ENCODE assay signal across 9 mouse cellular contexts in genomic region chrX:140062135-140062975, GRCm38 (mm10). TPM values are rescaled to one million over a fixed set of nuclear protein-coding genes. Genes with fewer than 3 reads are reported as not detected.
DNase-seq lines count a peak whose midpoint lies in the region; ATAC-seq and TF ChIP-seq lines count a peak whose summit lies in the region.
"Had no signal": no experiment of that assay in that cellular context is flagged by ENCODE, and none has a peak within 500 bp of the region (broad histone marks: within the 10 kb centered on the region; RNA-seq: fewer than 3 reads in every experiment).

TSS of gene Nup62cl (minus strand) at chrX:140062712.
TSS of gene Pih1h3b (plus strand) at chrX:140062879.

- H3K4me1 ChIP-seq in forebrain, embryonic 16.5 days (replicated peaks; ENCODE audit: control insufficient read depth, insufficient read depth, low read length) = 0 out of 2 replicates have a peak, but pooled peaks cover 2% of the 10 kb centered on the region
- H3K4me1 ChIP-seq in hindbrain, embryonic 11.5 days (replicated peaks; ENCODE audit: control insufficient read depth, insufficient read depth, low read length) = no peaks in the 10 kb centered on the region
- H3K4me1 ChIP-seq in limb, embryonic 13.5 days = no peaks in the 10 kb centered on the region
- H3K4me1 ChIP-seq in midbrain, embryonic 12.5 days = no peaks in the 10 kb centered on the region
- H3K4me1 ChIP-seq in stomach, postnatal 0 days (replicated peaks; ENCODE audit: control insufficient read depth, insufficient read depth) = no peaks in the 10 kb centered on the region

- H3K27me3 ChIP-seq in forebrain, embryonic 16.5 days (replicated peaks; ENCODE audit: control insufficient read depth, insufficient read depth, low read length) = peaks cover 15% of the 10 kb centered on the region; the same call in 1 of the 2 replicates
- H3K27me3 ChIP-seq in hindbrain, embryonic 11.5 days (ENCODE audit: control insufficient read depth, insufficient read depth, low read length) = peaks cover 16% of the 10 kb centered on the region
- H3K27me3 ChIP-seq in limb, embryonic 13.5 days = peaks cover 44% of the 10 kb centered on the region
- peaks cover 26% of the 10 kb centered on the region for H3K27me3 ChIP-seq in midbrain, embryonic 12.5 days
- no peaks in the 10 kb centered on the region for H3K27me3 ChIP-seq in stomach, postnatal 0 days (ENCODE audit: control insufficient read depth, insufficient read depth, low read length)

- H3K4me2 ChIP-seq in forebrain, embryonic 16.5 days (ENCODE audit: low read length) = peak within 1 kb of the TSS; percentile 57
- peak within 1 kb of the TSS; percentile 49 for H3K4me2 ChIP-seq in hindbrain, embryonic 11.5 days (replicated peaks; ENCODE audit: low read depth, low read length)
- H3K4me2 ChIP-seq in limb, embryonic 13.5 days (replicated peaks) = peak within 1 kb of the TSS; percentile 58
- H3K4me2 ChIP-seq in midbrain, embryonic 12.5 days (replicated peaks) = peak within 1 kb of the TSS; percentile 54
- H3K4me2 ChIP-seq in stomach, postnatal 0 days (replicated peaks; ENCODE audit: low read depth) = peak within 1 kb of the TSS; percentile 49

- H3K36me3 ChIP-seq in forebrain, embryonic 16.5 days (ENCODE audit: control insufficient read depth, insufficient read depth) = no peaks in the 10 kb centered on the region
- no peaks in the 10 kb centered on the region for H3K36me3 ChIP-seq in hindbrain, embryonic 11.5 days (ENCODE audit: control insufficient read depth, insufficient read depth, low read length)
- H3K36me3 ChIP-seq in limb, embryonic 13.5 days = no peaks in the 10 kb centered on the region
- H3K36me3 ChIP-seq in midbrain, embryonic 12.5 days = no peaks in the 10 kb centered on the region
- H3K36me3 ChIP-seq in stomach, postnatal 0 days (ENCODE audit: control insufficient read depth, insufficient read depth, low read length) = no peaks in the 10 kb centered on the region
- H3K36me3 ChIP-seq: G1E had no signal

- no peak for TF ChIP-seq CTCF in stomach, postnatal 0 days (IDR thresholded peaks at IDR 0.05; ENCODE audit: low read depth)

- peaks cover 11% of the 10 kb centered on the region for H3K9me3 ChIP-seq in forebrain, embryonic 16.5 days (ENCODE audit: control insufficient read depth, low read length)
- no peaks in the 10 kb centered on the region for H3K9me3 ChIP-seq in hindbrain, embryonic 11.5 days (ENCODE audit: control insufficient read depth, low read length)
- H3K9me3 ChIP-seq in limb, embryonic 13.5 days = peaks cover 7% of the 10 kb centered on the region
- no peaks in the 10 kb centered on the region for H3K9me3 ChIP-seq in midbrain, embryonic 12.5 days
- H3K9me3 ChIP-seq in stomach, postnatal 0 days (ENCODE audit: control insufficient read depth, low read length) = no peaks in the 10 kb centered on the region

- DNase-seq in layer of hippocampus, adult 9-11 months = peak; percentile 1
- no peak for DNase-seq in layer of hippocampus, adult 8-10 months (ENCODE audit: low spot score in 2 of 2)
- peak; percentile 40 for DNase-seq in c-Kit-positive CD71-positive TER-119-negative erythroid progenitor cells, embryonic 14.5 days (ENCODE audit: low read depth)
- DNase-seq in hindbrain, embryonic 11.5 days (ENCODE audit: low spot score) = peak; percentile 47
- DNase-seq in stomach, postnatal 0 days (ENCODE audit: low spot score) = peak; percentile 77

- no peak within 1 kb of the TSS for H3K9ac ChIP-seq in forebrain, embryonic 16.5 days (replicated peaks; ENCODE audit: low read depth, low read length)
- no peak within 1 kb of the TSS for H3K9ac ChIP-seq in hindbrain, embryonic 11.5 days (ENCODE audit: low read depth, low read length)
- H3K9ac ChIP-seq in limb, embryonic 13.5 days = no peak within 1 kb of the TSS
- H3K9ac ChIP-seq in midbrain, embryonic 12.5 days (replicated peaks) = no peak within 1 kb of the TSS; the same call in 1 of the 2 replicates
- H3K9ac ChIP-seq in stomach, postnatal 0 days (ENCODE audit: low read length) = no peak within 1 kb of the TSS

- no peak within 1 kb of the TSS for H3K27ac ChIP-seq in forebrain, embryonic 16.5 days (ENCODE audit: low read length)
- no peak within 1 kb of the TSS for H3K27ac ChIP-seq in hindbrain, embryonic 11.5 days (ENCODE audit: low read depth, low read length)
- H3K27ac ChIP-seq in limb, embryonic 13.5 days = no peak within 1 kb of the TSS
- H3K27ac ChIP-seq in midbrain, embryonic 12.5 days (replicated peaks) = no peak within 1 kb of the TSS
- no peak within 1 kb of the TSS for H3K27ac ChIP-seq in stomach, postnatal 0 days (replicated peaks)

- ATAC-seq in forebrain, embryonic 16.5 days = peak; percentile 72
- ATAC-seq in hindbrain, embryonic 11.5 days (ENCODE audit: low FRiP score) = peak; percentile 85
- ATAC-seq in limb, embryonic 13.5 days (ENCODE audit: low FRiP score, low read depth) = peak; percentile 82
- peak; percentile 86 for ATAC-seq in midbrain, embryonic 12.5 days (ENCODE audit: low FRiP score, low read depth)
- ATAC-seq in stomach, postnatal 0 days (ENCODE audit: low FRiP score, low TSS enrichment) = peak; percentile 90

- WGBS in forebrain, embryonic 16.5 days = 30% methylated on average over 64 of the region's 64 CpGs
- 25% methylated on average over 45 of the region's 64 CpGs for WGBS in hindbrain, embryonic 11.5 days
- 26% methylated on average over 64 of the region's 64 CpGs for WGBS in limb, embryonic 13.5 days
- WGBS in midbrain, embryonic 12.5 days = 28% methylated on average over 61 of the region's 64 CpGs
- 18% methylated on average over 60 of the region's 64 CpGs for WGBS in stomach, postnatal 0 days

- no peak for TF ChIP-seq EP300 in stomach, postnatal 0 days (optimal IDR thresholded peaks at IDR 0.05)

- H3K4me3 ChIP-seq in forebrain, embryonic 16.5 days (replicated peaks; ENCODE audit: low read length) = peak within 1 kb of the TSS; percentile 41
- H3K4me3 ChIP-seq in hindbrain, embryonic 11.5 days (ENCODE audit: low read depth, low read length) = peak within 1 kb of the TSS; percentile 33
- peak within 1 kb of the TSS; percentile 41 for H3K4me3 ChIP-seq in limb, embryonic 13.5 days
- peak within 1 kb of the TSS; percentile 42 for H3K4me3 ChIP-seq in midbrain, embryonic 12.5 days
- H3K4me3 ChIP-seq in stomach, postnatal 0 days (ENCODE audit: low read depth, low read length) = peak within 1 kb of the TSS; percentile 31

RNA-seq across cellular contexts. Expression of gene Nup62cl, which starts in this region (rescaled TPM):
- total RNA-seq in layer of hippocampus, adult 8-10 months (2022) = 1 to 10 TPM in 3 of 4 experiments, under 1 TPM in 1; 0.67 to 1.5 (median 1.1) TPM
- 2.5 TPM in 1 of 2 replicates, not detected in the other for polyA plus RNA-seq in forebrain, embryonic 16.5 days (2015; fragmentation: Nextera tagmentation; extraction: Ambion mirVana)
- polyA plus RNA-seq in hindbrain, embryonic 11.5 days (2014; fragmentation: Nextera tagmentation; extraction: Ambion mirVana) = 2.0 and 4.4 TPM in 2 replicates
- polyA plus RNA-seq in limb, embryonic 13.5 days (2015; fragmentation: Nextera tagmentation; extraction: Ambion mirVana) = 3.6 and 4.0 TPM in 2 replicates
- polyA plus RNA-seq in midbrain, embryonic 12.5 days (2016; fragmentation: Nextera tagmentation; extraction: Ambion mirVana) = 1.2 and 1.9 TPM in 2 replicates
- polyA plus RNA-seq in stomach, postnatal 0 days (2015; fragmentation: Nextera tagmentation; extraction: Ambion mirVana) = 1.1 and 1.7 TPM in 2 replicates
- total RNA-seq: G1E had no signal
- polyA plus RNA-seq: G1E had no signal

RNA-seq across cellular contexts. Expression of gene Pih1h3b, which starts in this region (rescaled TPM):
- not detected for total RNA-seq in layer of hippocampus, adult 8-10 months (2022)
- not detected in 2 replicates for polyA plus RNA-seq in forebrain, embryonic 16.5 days (2015; fragmentation: Nextera tagmentation; extraction: Ambion mirVana)
- not detected in 2 replicates for polyA plus RNA-seq in hindbrain, embryonic 11.5 days (2014; fragmentation: Nextera tagmentation; extraction: Ambion mirVana)
- polyA plus RNA-seq in limb, embryonic 13.5 days (2015; fragmentation: Nextera tagmentation; extraction: Ambion mirVana) = not detected in 2 replicates
- not detected in 2 replicates for polyA plus RNA-seq in midbrain, embryonic 12.5 days (2016; fragmentation: Nextera tagmentation; extraction: Ambion mirVana)
- polyA plus RNA-seq in stomach, postnatal 0 days (2015; fragmentation: Nextera tagmentation; extraction: Ambion mirVana) = not detected in 2 replicates
- total RNA-seq: G1E had no signal
- polyA plus RNA-seq: G1E had no signal

Comparison
In these comparisons a context has a peak if more than half of its experiments do, and no peak if none do; other contexts are left out.
1. DNase-seq: peak in layer of hippocampus, adult 9-11 months (single experiment), c-Kit-positive CD71-positive TER-119-negative erythroid progenitor cells, embryonic 14.5 days (single experiment), hindbrain, embryonic 11.5 days (single experiment) and stomach, postnatal 0 days (single experiment); none in layer of hippocampus, adult 8-10 months (0 of 2).
2. Peak in every context shown above with its lines, with median percentiles within 50 percentile points of each other: ATAC-seq, H3K4me2 ChIP-seq and H3K4me3 ChIP-seq.